Mouse (Mus musculus): Measurements from ENCODE around the gene Gm10717. TPM values are rescaled to one million over a fixed set of nuclear protein-coding genes. Genes with fewer than 3 reads are reported as not detected.
"Not testable (repeated sequence)": the region's sequence is repeated elsewhere in the genome, so short reads cannot be mapped to it uniquely, and the experiment has no call there.

Gene Gm10717
- polyA plus RNA-seq, 1 experiment from 2014 or later, result 0.29 TPM

DNA sequence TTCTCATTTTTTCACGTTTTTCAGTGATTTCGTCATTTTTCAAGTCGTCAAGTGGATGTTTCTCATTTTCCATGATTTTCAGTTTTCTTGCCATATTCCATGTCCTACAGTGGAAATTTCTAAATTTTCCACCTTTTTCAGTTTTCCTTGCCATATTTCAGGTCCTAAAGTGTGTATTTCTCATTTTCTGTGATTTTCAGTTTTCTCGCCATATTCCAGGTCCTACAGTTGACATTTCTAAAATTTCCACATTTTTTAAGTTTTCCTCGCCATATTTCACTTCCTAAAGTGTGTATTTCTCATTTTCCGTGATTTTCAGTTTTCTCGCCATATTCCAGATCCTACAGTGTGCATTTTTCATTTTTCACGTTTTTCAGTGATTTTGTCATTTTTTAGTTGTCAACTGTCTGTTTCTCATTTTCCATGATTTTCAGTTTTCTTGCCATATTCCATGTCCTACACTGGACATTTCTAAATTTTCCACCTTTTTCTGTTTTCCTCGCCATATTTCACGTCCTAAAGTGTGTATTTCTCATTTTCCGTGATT lies 12.4 kb upstream of the Gm10717 start, which contains the start of gene Gm10721:
Gene Gm10721 (plus strand): TSS at position 408 of the 547 bp plus-strand sequence.
- H3K27me3 ChIP-seq (ENCODE audit: insufficient read depth, low read length); H3K4me2 ChIP-seq; H3K36me3 ChIP-seq (ENCODE audit: insufficient read depth); H3K4me3 ChIP-seq (ENCODE audit: low read depth, low read length); H3K9ac ChIP-seq; DNase-seq; H3K4me1 ChIP-seq (ENCODE audit: insufficient read depth); H3K9me3 ChIP-seq (ENCODE audit: low read depth, low read length); H3K27ac ChIP-seq (ENCODE audit: low read depth): not testable (repeated sequence)
- no CpG with 5 or more reads among the region's 11 CpGs for WGBS
- ATAC-seq (ENCODE audit: insufficient read depth), result peak; percentile 66; the same call in 1 of the 2 replicates

DNA sequence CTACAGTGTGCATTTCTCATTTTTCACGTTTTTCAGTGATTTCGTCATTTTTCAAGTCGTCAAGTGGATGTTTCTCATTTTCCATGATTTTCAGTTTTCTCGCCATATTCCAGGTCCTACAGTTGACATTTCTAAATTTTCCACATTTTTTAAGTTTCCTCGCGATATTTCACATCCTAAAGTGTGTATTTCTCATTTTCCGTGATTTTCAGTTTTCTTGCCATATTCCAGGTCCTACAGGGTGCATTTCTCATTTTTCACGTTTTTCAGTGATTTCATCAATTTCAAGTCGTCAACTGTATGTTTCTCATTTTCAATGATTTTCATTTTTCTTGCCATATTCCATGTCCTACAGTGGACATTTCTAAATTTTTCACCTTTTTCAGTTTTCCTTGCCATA lies 9.9 kb upstream of the Gm10717 start, which contains the start of gene Gm10720:
Gene Gm10720 (plus strand): TSS at position 301 of the 400 bp plus-strand sequence.
- ATAC-seq (ENCODE audit: insufficient read depth); H3K36me3 ChIP-seq (ENCODE audit: insufficient read depth); H3K27me3 ChIP-seq (ENCODE audit: insufficient read depth, low read length); DNase-seq; H3K4me1 ChIP-seq (ENCODE audit: insufficient read depth); H3K9me3 ChIP-seq (ENCODE audit: low read depth, low read length); H3K27ac ChIP-seq (ENCODE audit: low read depth); H3K9ac ChIP-seq; H3K4me3 ChIP-seq (ENCODE audit: low read depth, low read length); H3K4me2 ChIP-seq: not testable (repeated sequence)
- WGBS, result 61% methylated on average over 4 of the region's 9 CpGs

DNA sequence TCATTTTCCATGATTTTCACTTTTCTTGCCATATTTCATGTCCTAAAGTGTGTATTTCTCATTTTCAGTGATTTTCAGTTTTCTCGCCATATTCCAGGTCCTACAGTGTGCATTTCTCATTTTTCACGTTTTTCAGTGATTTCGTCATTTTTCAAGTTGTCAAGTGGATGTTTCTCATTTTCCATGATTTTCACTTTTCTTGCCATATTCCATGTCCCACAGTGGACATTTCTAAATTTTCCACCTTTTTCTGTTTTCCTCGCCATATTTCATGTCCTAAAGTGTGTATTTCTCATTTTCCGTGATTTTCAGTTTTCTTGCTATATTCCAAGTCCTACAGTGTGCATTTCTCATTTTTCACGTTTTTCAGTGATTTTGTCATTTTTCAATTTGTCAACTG lies 9.3 kb upstream of the Gm10717 start:
- 62% methylated on average over 4 of the region's 6 CpGs for WGBS
- H3K4me2 ChIP-seq; H3K27me3 ChIP-seq (ENCODE audit: insufficient read depth, low read length); DNase-seq; H3K36me3 ChIP-seq (ENCODE audit: insufficient read depth); H3K4me3 ChIP-seq (ENCODE audit: low read depth, low read length); H3K4me1 ChIP-seq (ENCODE audit: insufficient read depth); ATAC-seq (ENCODE audit: insufficient read depth); H3K9me3 ChIP-seq (ENCODE audit: low read depth, low read length); H3K27ac ChIP-seq (ENCODE audit: low read depth); H3K9ac ChIP-seq: not testable (repeated sequence)

DNA sequence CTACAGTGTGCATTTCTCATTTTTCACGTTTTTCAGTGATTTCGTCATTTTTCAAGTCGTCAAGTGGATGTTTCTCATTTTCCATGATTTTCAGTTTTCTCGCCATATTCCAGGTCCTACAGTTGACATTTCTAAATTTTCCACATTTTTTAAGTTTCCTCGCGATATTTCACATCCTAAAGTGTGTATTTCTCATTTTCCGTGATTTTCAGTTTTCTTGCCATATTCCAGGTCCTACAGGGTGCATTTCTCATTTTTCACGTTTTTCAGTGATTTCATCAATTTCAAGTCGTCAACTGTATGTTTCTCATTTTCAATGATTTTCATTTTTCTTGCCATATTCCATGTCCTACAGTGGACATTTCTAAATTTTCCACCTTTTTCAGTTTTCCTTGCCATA lies 8.1 kb upstream of the Gm10717 start, which contains the start of gene Gm10719:
Gene Gm10719 (plus strand): TSS at position 301 of the 400 bp plus-strand sequence.
- not testable (repeated sequence) for H3K4me2 ChIP-seq; H3K4me3 ChIP-seq (ENCODE audit: low read depth, low read length); H3K36me3 ChIP-seq (ENCODE audit: insufficient read depth); H3K9me3 ChIP-seq (ENCODE audit: low read depth, low read length); ATAC-seq (ENCODE audit: insufficient read depth); H3K4me1 ChIP-seq (ENCODE audit: insufficient read depth); H3K27me3 ChIP-seq (ENCODE audit: insufficient read depth, low read length); H3K27ac ChIP-seq (ENCODE audit: low read depth); DNase-seq; H3K9ac ChIP-seq
- no CpG with 5 or more reads among the region's 9 CpGs for WGBS

DNA sequence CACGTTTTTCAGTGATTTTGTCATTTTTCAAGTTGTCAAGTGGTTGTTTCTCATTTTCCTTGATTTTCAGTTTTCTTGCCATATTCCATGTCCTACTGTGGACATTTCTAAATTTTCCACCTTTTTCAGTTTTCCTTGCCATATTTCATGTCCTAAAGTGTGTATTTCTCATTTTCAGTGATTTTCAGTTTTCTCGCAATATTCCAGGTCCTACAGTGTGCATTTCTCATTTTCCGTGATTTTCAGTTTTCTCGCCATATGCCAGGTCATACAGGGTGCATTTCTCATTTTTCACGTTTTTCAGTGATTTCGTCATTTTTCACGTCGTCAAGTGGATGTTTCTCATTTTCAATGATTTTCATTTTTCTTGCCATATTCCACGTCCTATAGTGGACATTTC lies 6.3 kb upstream of the Gm10717 start:
- not testable (repeated sequence) for H3K4me1 ChIP-seq (ENCODE audit: insufficient read depth)

DNA sequence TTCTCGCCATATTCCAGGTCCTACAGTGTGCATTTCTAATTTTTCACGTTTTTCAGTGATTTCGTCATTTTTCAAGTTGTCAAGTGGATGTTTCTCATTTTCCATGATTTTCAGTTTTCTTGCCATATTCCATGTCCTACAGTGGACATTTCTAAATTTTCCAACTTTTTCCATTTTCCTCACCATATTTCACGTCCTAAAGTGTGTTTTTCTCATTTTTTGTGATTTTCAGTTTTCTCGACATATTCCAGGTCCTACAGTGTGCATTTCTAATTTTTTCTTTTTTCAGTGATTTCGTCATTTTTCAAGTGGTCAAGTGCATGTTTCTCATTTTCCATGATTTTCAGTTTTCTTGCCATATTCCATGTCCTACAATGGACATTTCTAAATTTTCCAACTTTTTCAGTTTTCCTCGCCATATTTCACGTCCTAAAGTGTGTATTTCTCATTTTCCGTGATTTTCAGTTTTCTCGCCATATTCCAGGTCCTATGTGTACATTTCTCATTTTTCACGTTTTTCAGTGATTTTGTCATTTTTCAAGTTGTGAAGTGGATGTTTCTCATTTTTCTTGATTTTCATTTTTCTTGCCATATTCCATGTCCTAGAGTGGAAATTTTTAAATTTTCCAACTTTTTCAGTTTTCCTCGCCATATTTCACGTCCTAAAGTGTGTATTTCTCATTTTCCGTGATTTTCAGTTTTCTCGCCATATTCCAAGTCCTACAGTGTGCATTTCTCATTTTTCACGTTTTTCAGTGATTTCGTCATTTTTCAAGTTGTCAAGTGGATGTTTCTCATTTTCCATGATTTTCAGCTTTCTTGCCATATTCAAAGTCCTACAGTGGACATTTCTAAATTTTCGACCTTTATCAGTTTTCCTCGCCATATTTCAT lies 5.1 kb upstream of the Gm10717 start:
- not testable (repeated sequence) for H3K4me3 ChIP-seq (ENCODE audit: low read depth, low read length); DNase-seq; H3K9ac ChIP-seq; H3K9me3 ChIP-seq (ENCODE audit: low read depth, low read length); H3K4me2 ChIP-seq; H3K27ac ChIP-seq (ENCODE audit: low read depth); H3K27me3 ChIP-seq (ENCODE audit: insufficient read depth, low read length); H3K4me1 ChIP-seq (ENCODE audit: insufficient read depth); H3K36me3 ChIP-seq (ENCODE audit: insufficient read depth)
- peak; percentile 68; the same call in 1 of the 2 replicates for ATAC-seq (ENCODE audit: insufficient read depth)
- WGBS, result 71% methylated on average over 11 of the region's 19 CpGs

More for the DNA sequence above, 6.3 kb upstream of the Gm10717 start:
- H3K27me3 ChIP-seq (ENCODE audit: insufficient read depth, low read length); DNase-seq; H3K4me3 ChIP-seq (ENCODE audit: low read depth, low read length); H3K36me3 ChIP-seq (ENCODE audit: insufficient read depth); H3K4me2 ChIP-seq; H3K9ac ChIP-seq; H3K27ac ChIP-seq (ENCODE audit: low read depth); H3K9me3 ChIP-seq (ENCODE audit: low read depth, low read length); ATAC-seq (ENCODE audit: insufficient read depth): not testable (repeated sequence)
- 69% methylated on average over 9 of the region's 9 CpGs for WGBS

DNA sequence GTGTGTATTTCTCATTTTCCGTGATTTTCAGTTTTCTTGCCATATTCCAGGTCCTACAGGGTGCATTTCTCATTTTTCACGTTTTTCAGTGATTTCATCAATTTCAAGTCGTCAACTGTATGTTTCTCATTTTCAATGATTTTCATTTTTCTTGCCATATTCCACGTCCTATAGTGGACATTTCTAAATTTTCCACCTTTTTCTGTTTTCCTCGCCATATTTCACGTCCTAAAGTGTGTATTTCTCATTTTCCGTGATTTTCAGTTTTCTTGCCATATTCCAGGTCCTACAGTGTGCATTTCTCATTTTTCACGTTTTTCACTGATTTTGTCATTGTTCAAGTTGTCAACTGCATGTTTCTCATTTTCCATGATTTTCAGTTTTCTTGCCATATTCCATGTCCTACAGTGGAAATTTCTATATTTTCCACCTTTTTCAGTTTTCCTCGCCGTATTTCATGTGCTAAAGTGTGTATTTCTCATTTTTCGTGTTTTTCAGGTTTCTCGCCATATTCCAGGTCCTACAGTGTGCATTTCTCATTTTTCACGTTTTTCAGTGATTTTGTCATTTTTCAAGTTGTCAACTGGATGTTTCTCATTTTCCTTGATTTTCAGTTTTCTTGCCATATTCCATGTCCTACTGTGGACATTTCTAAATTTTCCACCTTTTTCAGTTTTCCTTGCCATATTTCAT lies 2.8 kb upstream of the Gm10717 start:
- H3K36me3 ChIP-seq (ENCODE audit: insufficient read depth); H3K27ac ChIP-seq (ENCODE audit: low read depth); H3K27me3 ChIP-seq (ENCODE audit: insufficient read depth, low read length); H3K4me1 ChIP-seq (ENCODE audit: insufficient read depth); H3K4me2 ChIP-seq; H3K4me3 ChIP-seq (ENCODE audit: low read depth, low read length); H3K9ac ChIP-seq; ATAC-seq (ENCODE audit: insufficient read depth); H3K9me3 ChIP-seq (ENCODE audit: low read depth, low read length): not testable (repeated sequence)
- WGBS, result 71% methylated on average over 9 of the region's 13 CpGs
- peak; percentile 17 for DNase-seq

DNA sequence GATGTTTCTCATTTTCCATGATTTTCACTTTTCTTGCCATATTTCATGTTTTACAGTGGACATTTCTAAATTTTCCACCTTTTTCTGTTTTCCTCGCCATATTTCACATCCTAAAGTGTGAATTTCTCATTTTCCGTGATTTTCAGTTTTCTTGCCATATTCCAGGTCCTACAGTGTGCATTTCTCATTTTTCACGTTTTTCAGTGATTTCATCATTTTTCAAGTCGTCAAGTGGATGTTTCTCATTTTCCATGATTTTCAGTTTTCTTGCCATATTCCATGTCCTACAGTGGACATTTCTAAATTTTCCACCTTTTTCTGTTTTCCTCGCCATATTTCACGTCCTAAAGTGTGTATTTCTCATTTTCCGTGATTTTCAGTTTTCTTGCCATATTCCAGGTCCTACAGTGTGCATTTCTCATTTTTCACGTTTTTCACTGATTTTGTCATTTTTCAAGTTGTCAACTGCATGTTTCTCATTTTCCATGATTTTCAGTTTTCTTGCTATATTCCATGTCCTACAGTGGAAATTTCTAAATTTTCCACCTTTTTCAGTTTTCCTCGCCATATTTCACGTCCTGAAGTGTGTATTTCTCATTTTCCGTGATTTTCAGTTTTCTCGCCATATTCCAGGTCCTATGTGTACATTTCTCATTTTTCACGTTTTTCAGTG lies 1.8 kb upstream of the Gm10717 start, which contains the start of gene Gm10718:
Gene Gm10718 (plus strand): TSS at position 236 of the 673 bp plus-strand sequence.
- H3K27ac ChIP-seq (ENCODE audit: low read depth); H3K4me3 ChIP-seq (ENCODE audit: low read depth, low read length); H3K4me1 ChIP-seq (ENCODE audit: insufficient read depth); H3K36me3 ChIP-seq (ENCODE audit: insufficient read depth); H3K4me2 ChIP-seq; DNase-seq; H3K27me3 ChIP-seq (ENCODE audit: insufficient read depth, low read length); ATAC-seq (ENCODE audit: insufficient read depth); H3K9me3 ChIP-seq (ENCODE audit: low read depth, low read length); H3K9ac ChIP-seq: not testable (repeated sequence)
- WGBS, result 73% methylated on average over 9 of the region's 13 CpGs

DNA sequence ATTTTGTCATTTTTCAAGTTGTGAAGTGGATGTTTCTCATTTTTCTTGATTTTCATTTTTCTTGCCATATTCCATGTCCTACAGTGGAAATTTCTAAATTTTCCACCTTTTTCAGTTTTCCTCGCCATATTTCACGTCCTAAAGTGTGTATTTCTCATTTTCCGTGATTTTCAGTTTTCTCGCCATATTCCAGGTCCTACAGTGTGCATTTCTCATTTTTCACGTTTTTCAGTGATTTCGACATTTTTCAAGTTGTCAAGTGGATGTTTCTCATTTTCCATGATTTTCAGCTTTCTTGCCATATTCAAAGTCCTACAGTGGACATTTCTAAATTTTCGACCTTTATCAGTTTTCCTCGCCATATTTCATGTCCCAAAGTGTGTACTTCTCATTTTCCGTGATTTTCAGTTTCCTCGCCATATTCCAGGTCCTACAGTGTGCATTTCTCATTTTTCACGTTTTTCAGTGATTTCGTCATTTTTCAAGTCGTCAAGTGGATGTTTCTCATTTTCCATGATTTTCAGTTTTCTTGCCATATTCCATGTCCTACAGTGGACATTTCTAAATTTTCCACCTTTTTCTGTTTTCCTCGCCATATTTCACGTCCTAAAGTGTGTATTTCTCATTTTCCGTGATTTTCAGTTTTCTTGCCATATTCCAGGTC lies 1.1 kb upstream of the Gm10717 start:
- not testable (repeated sequence) for H3K9me3 ChIP-seq (ENCODE audit: low read depth, low read length); H3K27ac ChIP-seq (ENCODE audit: low read depth); H3K4me1 ChIP-seq (ENCODE audit: insufficient read depth); DNase-seq; H3K36me3 ChIP-seq (ENCODE audit: insufficient read depth); H3K27me3 ChIP-seq (ENCODE audit: insufficient read depth, low read length); H3K4me2 ChIP-seq; H3K9ac ChIP-seq; H3K4me3 ChIP-seq (ENCODE audit: low read depth, low read length); ATAC-seq (ENCODE audit: insufficient read depth)
- WGBS, result 64% methylated on average over 15 of the region's 16 CpGs

All from lung, embryonic 14.5 days (tissue).